In the genomic region with DNA sequence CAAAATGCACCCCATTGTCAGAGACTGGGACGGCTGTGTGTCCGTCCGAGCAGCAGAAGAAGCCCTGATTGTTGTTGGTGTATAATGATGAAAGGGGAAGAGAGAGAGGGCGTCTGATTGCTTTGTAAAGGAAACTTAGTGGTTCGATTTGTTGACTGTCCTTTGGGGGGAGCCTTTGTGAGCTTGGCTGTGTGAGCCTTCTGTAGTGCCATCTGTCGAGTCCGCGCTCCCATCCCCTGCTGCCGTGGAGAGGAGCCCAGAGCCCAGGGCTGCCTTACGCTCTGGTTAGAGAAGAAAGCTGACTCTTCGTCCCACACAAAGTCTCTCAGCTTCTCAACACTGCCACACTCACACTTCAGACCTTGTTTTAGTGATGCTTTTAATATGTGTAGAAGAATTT, we compare ENCODE assay signal across 8 mouse cellular contexts. TPM values are rescaled to one million over a fixed set of nuclear protein-coding genes. Genes with fewer than 3 reads are reported as not detected.
DNase-seq lines count a peak whose midpoint lies in the region; ATAC-seq lines count a peak whose summit lies in the region.
"Had no signal": no experiment of that assay in that cellular context is flagged by ENCODE, and none has a peak within 500 bp of the region (broad histone marks: within the 10 kb centered on the region; RNA-seq: fewer than 3 reads in every experiment).

No protein-coding gene starts in this region.

- no peak overlapping the region for H3K4me3 ChIP-seq in hindbrain, embryonic 13.5 days

- DNase-seq in embryo, embryonic 10.5 days (ENCODE audit: low spot score), result peak; percentile 39
- peak; percentile 49 to 66 for DNase-seq in left cerebral cortex, postnatal 36 days (ENCODE audit: low spot score in 2 of 2)
- peak; percentile 61 for DNase-seq in right cerebral cortex, postnatal 25 days
- DNase-seq in kidney, postnatal 25 days, result no peak
- no peak for DNase-seq in adrenal gland, adult 2 months
- DNase-seq in urinary bladder, postnatal 14 days (ENCODE audit: low spot score), result no peak
- DNase-seq: lung, embryonic 14.5 days had no signal

- H3K9me3 ChIP-seq in hindbrain, embryonic 13.5 days, result no peaks in the 10 kb centered on the region

- 34% methylated on average over 11 of the region's 11 CpGs for WGBS in hindbrain, embryonic 13.5 days

- no peaks in the 10 kb centered on the region for H3K27me3 ChIP-seq in hindbrain, embryonic 13.5 days

- intact Hi-C loops in left cerebral cortex, postnatal 36 days (cut with DNase I), result loop anchor here (5.0 kb wide), 1 partner anchor 36 kb away; a partner anchor contains a TSS

- H3K36me3 ChIP-seq in hindbrain, embryonic 13.5 days, result peaks cover 78% of the 10 kb centered on the region

- H3K4me1 ChIP-seq in hindbrain, embryonic 13.5 days (replicated peaks), result peaks cover 43% of the 10 kb centered on the region

- no peak for ATAC-seq in hindbrain, embryonic 13.5 days (ENCODE audit: low FRiP score)

- peak overlapping the region; percentile 69 for H3K27ac ChIP-seq in hindbrain, embryonic 13.5 days

- no peak overlapping the region for H3K9ac ChIP-seq in hindbrain, embryonic 13.5 days
- H3K9ac ChIP-seq: lung, embryonic 14.5 days had no signal

- H3K4me2 ChIP-seq in hindbrain, embryonic 13.5 days, result no peak overlapping the region
- H3K4me2 ChIP-seq: lung, embryonic 14.5 days had no signal

RNA-seq across cellular contexts. Expression of a gene that starts 36.8 kb away (rescaled TPM):
- 25.4 and 27.1 TPM in 2 replicates for polyA plus RNA-seq in hindbrain, embryonic 13.5 days (2015; fragmentation: Nextera tagmentation; extraction: Ambion mirVana)
- 10 to 100 TPM; 18.2 to 23.5 TPM for total RNA-seq in left cerebral cortex, postnatal 36 days (2021)
- 10 to 100 TPM; 17.0 to 21.8 TPM for total RNA-seq in adrenal gland, adult 2 months (2021)
- 3.4 and 4.3 TPM in 2 replicates for polyA plus RNA-seq in adrenal gland, adult 2 months (2012; rRNA removed)

RNA-seq across cellular contexts. Expression of a gene that starts 51.8 kb away (rescaled TPM):
- 0.22 TPM in 2 replicates for polyA plus RNA-seq in hindbrain, embryonic 13.5 days (2015; fragmentation: Nextera tagmentation; extraction: Ambion mirVana)
- total RNA-seq in left cerebral cortex, postnatal 36 days (2021), result under 1 TPM; 0.14 to 0.15 TPM
- not detected for total RNA-seq in adrenal gland, adult 2 months (2021)
- polyA plus RNA-seq in adrenal gland, adult 2 months (2012; rRNA removed), result 0.03 and 0.17 TPM in 2 replicates

RNA-seq across cellular contexts. Expression of a gene that starts 57.7 kb away (rescaled TPM):
- polyA plus RNA-seq in hindbrain, embryonic 13.5 days (2015; fragmentation: Nextera tagmentation; extraction: Ambion mirVana), result 75.9 and 77.3 TPM in 2 replicates
- total RNA-seq in left cerebral cortex, postnatal 36 days (2021), result 10 to 100 TPM; 11.3 to 12.9 TPM
- 1 to 10 TPM; 1.6 to 2.6 TPM for total RNA-seq in adrenal gland, adult 2 months (2021)
- 0.54 and 1.2 TPM in 2 replicates for polyA plus RNA-seq in adrenal gland, adult 2 months (2012; rRNA removed)

Comparison
In these comparisons a context has a peak if more than half of its experiments do, and no peak if none do; other contexts are left out.
1. DNase-seq: peak in embryo, embryonic 10.5 days (single experiment), left cerebral cortex, postnatal 36 days (2 of 2) and right cerebral cortex, postnatal 25 days (single experiment); none in kidney, postnatal 25 days (0 of 2), adrenal gland, adult 2 months (single experiment) and urinary bladder, postnatal 14 days (single experiment).